Mouse (Mus musculus) cortical plate, adult 2 months (tissue): ENCODE data around the gene Taz.

ENCODE experiments used
- CTCF ChIP-seq: fragments of 200-500 bp; IDR thresholded peaks from 2 replicates; pipeline ENCODE4 v1.5.1; 2011; ENCODE audit warnings: mild to moderate bottlenecking, control low read depth, low read length; ENCODE audit not compliant: insufficient read depth; ENCODE audit errors: extremely low read depth
- POLR2A ChIP-seq: fragments of 200-500 bp; IDR thresholded peaks from 2 replicates; pipeline ENCODE4 v1.6.1; 2011; ENCODE audit warnings: mild to moderate bottlenecking, low read length, control low read depth; ENCODE audit not compliant: insufficient read depth; ENCODE audit errors: extremely low read depth

DNA sequence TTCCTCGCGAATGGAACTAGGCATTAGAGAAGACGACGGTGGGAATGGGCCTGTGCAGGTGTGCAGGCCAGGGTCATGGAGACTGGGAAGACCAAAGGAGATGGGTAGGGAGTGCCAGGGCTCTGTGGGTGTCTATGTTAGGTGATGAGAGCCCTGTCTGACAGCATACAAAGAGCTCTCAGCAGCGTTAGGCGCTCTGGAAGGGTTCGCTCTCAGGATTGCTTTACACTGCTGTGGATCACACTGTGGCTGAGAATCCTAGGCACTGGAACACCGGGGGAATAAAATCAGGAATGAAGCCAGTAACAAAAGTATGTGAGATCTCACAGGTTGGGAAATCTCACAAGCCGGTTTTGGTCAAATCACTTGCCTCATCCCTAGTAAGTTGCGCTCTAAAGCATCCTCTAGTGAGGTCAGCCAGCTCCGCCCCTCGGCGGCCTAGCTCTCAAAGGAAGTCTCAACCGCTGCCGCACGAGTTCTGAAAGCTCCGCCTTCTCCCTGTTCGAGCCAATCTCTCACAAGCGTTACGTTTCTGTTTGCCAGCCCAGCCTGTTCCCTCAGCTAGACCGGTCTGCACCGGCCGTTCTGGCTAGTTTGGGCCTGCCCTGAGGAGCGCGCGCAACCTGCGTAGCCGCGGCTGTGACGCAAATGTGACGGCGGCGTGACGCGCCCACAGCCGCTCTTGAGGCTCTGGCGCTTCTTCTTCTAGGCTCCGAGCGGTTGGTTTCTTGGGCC lies 27.4 kb upstream of the Taz start, which contains the start of gene Emd:
- peak; percentile 75; the same call in 1 of the 2 replicates for TF ChIP-seq POLR2A
- TF ChIP-seq CTCF = no peak
